Mouse (Mus musculus) layer of hippocampus, adult 2 months (tissue): ENCODE data around the gene Klhl35. TPM values are rescaled to one million over a fixed set of nuclear protein-coding genes. Genes with fewer than 3 reads are reported as not detected.
A peak's percentile ranks its signal among the peaks of the same experiment; 100 is the strongest.
"Not testable (repeated sequence)": the region's sequence is repeated elsewhere in the genome, so short reads cannot be mapped to it uniquely, and the experiment has no call there.

Experiments
- DNase-seq, 2 experiments: peaks; one replicate each; pipeline ENCODE4 v3.0.0; 2022; ENCODE audit warnings: low spot score in 2 of 2
- H3K27ac ChIP-seq: fragments of 200-600 bp; 2 replicates; pipeline ENCODE4 v1.8.1; 2022
- H3K4me3 ChIP-seq: fragments of 200-600 bp; 2 replicates; pipeline ENCODE4 v1.8.1; 2022; ENCODE audit warnings: mild to moderate bottlenecking
- CTCF ChIP-seq: fragments of 200-600 bp; conservative IDR thresholded peaks from 2 replicates; pipeline ENCODE4 v1.8.1; 2022; ENCODE audit warnings: antibody characterized with exemption, mild to moderate bottlenecking, moderate library complexity
- total RNA-seq, 2 experiments: library from RNA; stranded (reverse); gene quantifications; 2 replicates each; pipeline ENCODE4 v1.2.3; 2021

Gene Klhl35
- total RNA-seq, 2 experiments from 2014 or later = 2.0 to 2.8 TPM

GRCm38 (mm10) chr7:99483924-99484319 is 18.1 kb downstream of the Klhl35 start:
- Histone ChIP-seq H3K4me3 (peak overlapping the region; percentile 85), H3K27ac (peak overlapping the region; percentile 95)
- TF ChIP-seq CTCF = no peak
- no peak for DNase-seq

- no peak overlapping the region for H3K4me3 ChIP-seq
- no peak for DNase-seq
- TF ChIP-seq CTCF = no peak
Observed at GRCm38 (mm10) chr7:99484679-99485078, 18.9 kb downstream of the Klhl35 start.

GRCm38 (mm10) chr7:99489708-99490107 is 23.9 kb downstream of the Klhl35 start:
- DNase-seq = no peak

More at GRCm38 (mm10) chr7:99484679-99485078, 18.9 kb downstream of the Klhl35 start:
- no peak overlapping the region for H3K27ac ChIP-seq

GRCm38 (mm10) chr7:99499128-99499527 is 33.3 kb downstream of the Klhl35 start:
- DNase-seq = no peak
- H3K27ac ChIP-seq = no peak overlapping the region
- no peak overlapping the region for H3K4me3 ChIP-seq
- TF ChIP-seq CTCF = no peak

More at GRCm38 (mm10) chr7:99489708-99490107, 23.9 kb downstream of the Klhl35 start:
- H3K27ac ChIP-seq = no peak overlapping the region
- H3K4me3 ChIP-seq = no peak overlapping the region
- TF ChIP-seq CTCF = no peak

- TF ChIP-seq CTCF = peak; percentile 99
- no peak overlapping the region for H3K27ac ChIP-seq
- DNase-seq = peak; percentile 79 to 90
- H3K4me3 ChIP-seq = no peak overlapping the region
Observed at GRCm38 (mm10) chr7:99500201-99500600, 34.4 kb downstream of the Klhl35 start.

- TF ChIP-seq CTCF = no peak
- DNase-seq = no peak
- H3K27ac ChIP-seq = no peak overlapping the region
Observed at GRCm38 (mm10) chr7:99500655-99501054, 34.9 kb downstream of the Klhl35 start.

GRCm38 (mm10) chr7:99501148-99501547 is 35.3 kb downstream of the Klhl35 start:
- DNase-seq = no peak
- no peak overlapping the region for H3K27ac ChIP-seq
- TF ChIP-seq CTCF = no peak
- no peak overlapping the region for H3K4me3 ChIP-seq

More at GRCm38 (mm10) chr7:99500655-99501054, 34.9 kb downstream of the Klhl35 start:
- H3K4me3 ChIP-seq = no peak overlapping the region

GRCm38 (mm10) chr7:99504556-99504955 is 38.8 kb downstream of the Klhl35 start:
- DNase-seq = no peak
- H3K27ac ChIP-seq = no peak overlapping the region
- TF ChIP-seq CTCF = no peak

GRCm38 (mm10) chr7:99508187-99508586 is 42.4 kb downstream of the Klhl35 start:
- H3K4me3 ChIP-seq, DNase-seq, H3K27ac ChIP-seq: not testable (repeated sequence)

More at GRCm38 (mm10) chr7:99504556-99504955, 38.8 kb downstream of the Klhl35 start:
- no peak overlapping the region for H3K4me3 ChIP-seq

GRCm38 (mm10) chr7:99510087-99510501 is 44.3 kb downstream of the Klhl35 start:
- peak overlapping the region; percentile 35; the same call in 1 of the 2 replicates for H3K4me3 ChIP-seq
- peak overlapping the region; percentile 91 for H3K27ac ChIP-seq
- no peak for TF ChIP-seq CTCF
- peak; percentile 62 to 73 for DNase-seq

GRCm38 (mm10) chr7:99516092-99516813 is 50.4 kb downstream of the Klhl35 start:
- Histone ChIP-seq H3K4me3 (no peak overlapping the region), H3K27ac (no peak overlapping the region)
- DNase-seq = no peak
- no peak for TF ChIP-seq CTCF

- no peak overlapping the region for H3K4me3 ChIP-seq
- no peak overlapping the region for H3K27ac ChIP-seq
- TF ChIP-seq CTCF = no peak
- no peak for DNase-seq
Observed at GRCm38 (mm10) chr7:99516814-99517157, 51.0 kb downstream of the Klhl35 start.

GRCm38 (mm10) chr7:99518954-99519644 is 53.3 kb downstream of the Klhl35 start:
- DNase-seq = no peak
- TF ChIP-seq CTCF = no peak
- no peak overlapping the region for H3K27ac ChIP-seq
- H3K4me3 ChIP-seq = no peak overlapping the region
